9 mouse cellular contexts compared by ENCODE assay signal in genomic region chr17:90584666-90585195, GRCm38 (mm10).
DNase-seq lines count a peak whose midpoint lies in the region; ATAC-seq and TF ChIP-seq lines count a peak whose summit lies in the region.
"Had no signal": no experiment of that assay in that cellular context is flagged by ENCODE, and none has a peak within 500 bp of the region (broad histone marks: within the 10 kb centered on the region; RNA-seq: fewer than 3 reads in every experiment).

No protein-coding gene starts in this region.

- peak overlapping the region; percentile 25 for H3K4me3 ChIP-seq in heart, embryonic 13.5 days
- no peak overlapping the region for H3K4me3 ChIP-seq in kidney, postnatal 0 days (replicated peaks; ENCODE audit: low read depth, low read length)
- H3K4me3 ChIP-seq in lung, embryonic 15.5 days, result no peak overlapping the region

- ATAC-seq in activated CD4-positive, CD25-positive, alpha-beta regulatory T cell, adult 4 months, result peak; percentile 53
- no peak; the same call in 1 of the 2 replicates for ATAC-seq in heart, embryonic 13.5 days (ENCODE audit: extremely low read depth, insufficient number of reproducible peaks, low FRiP score, low TSS enrichment)
- peak; percentile 88 for ATAC-seq in kidney, postnatal 0 days (replicated peaks; ENCODE audit: low FRiP score, low read depth)
- ATAC-seq in lung, embryonic 15.5 days (ENCODE audit: borderline replicate concordance, extremely low read depth, low FRiP score, low TSS enrichment), result peak; percentile 79; the same call in 1 of the 2 replicates

- H3K36me3 ChIP-seq in heart, embryonic 13.5 days, result no peaks in the 10 kb centered on the region
- no peaks in the 10 kb centered on the region for H3K36me3 ChIP-seq in kidney, postnatal 0 days (ENCODE audit: insufficient read depth, low read length)
- no peaks in the 10 kb centered on the region for H3K36me3 ChIP-seq in lung, embryonic 15.5 days

- H3K9me3 ChIP-seq in heart, embryonic 13.5 days, result no peaks in the 10 kb centered on the region
- no peaks in the 10 kb centered on the region for H3K9me3 ChIP-seq in kidney, postnatal 0 days (replicated peaks; ENCODE audit: low read length)
- H3K9me3 ChIP-seq in lung, embryonic 15.5 days, result no peaks in the 10 kb centered on the region

- H3K4me2 ChIP-seq in heart, embryonic 13.5 days, result peak overlapping the region; percentile 56
- H3K4me2 ChIP-seq in kidney, postnatal 0 days (ENCODE audit: low read length), result peak overlapping the region; percentile 28; the same call in 1 of the 2 replicates
- H3K4me2 ChIP-seq in lung, embryonic 15.5 days, result peak overlapping the region; percentile 32

- H3K9ac ChIP-seq in heart, embryonic 13.5 days, result no peak overlapping the region
- H3K9ac ChIP-seq in kidney, postnatal 0 days (ENCODE audit: low read depth, low read length), result no peak overlapping the region
- no peak overlapping the region for H3K9ac ChIP-seq in lung, embryonic 15.5 days

- peak; percentile 48 for DNase-seq in gastrocnemius, adult 18-20 months (ENCODE audit: low spot score)
- no peak for DNase-seq in gastrocnemius, postnatal 36 days
- DNase-seq in embryo, embryonic 10.5 days (ENCODE audit: low spot score), result peak; percentile 87
- DNase-seq in kidney, postnatal 0 days (ENCODE audit: low spot score), result peak; percentile 86
- DNase-seq in retina, postnatal 1 day, result peak; percentile 81

- H3K4me1 ChIP-seq in heart, embryonic 13.5 days, result no peaks in the 10 kb centered on the region
- no peaks in the 10 kb centered on the region for H3K4me1 ChIP-seq in kidney, postnatal 0 days (replicated peaks; ENCODE audit: insufficient read depth, low read length)
- no peaks in the 10 kb centered on the region for H3K4me1 ChIP-seq in lung, embryonic 15.5 days

- intact Hi-C loops in gastrocnemius, postnatal 36 days (cut with DNase I), result no loop called here

- H3K27ac ChIP-seq in heart, embryonic 13.5 days (replicated peaks), result no peak overlapping the region
- no peak overlapping the region for H3K27ac ChIP-seq in kidney, postnatal 0 days
- no peak overlapping the region for H3K27ac ChIP-seq in lung, embryonic 15.5 days
- H3K27ac ChIP-seq: macrophage had no signal

- whole genome bisulfite sequencing in heart, embryonic 13.5 days, result 32% methylated on average over 8 of the region's 8 CpGs
- 40% methylated on average over 8 of the region's 8 CpGs for WGBS in kidney, postnatal 0 days
- 28% methylated on average over 8 of the region's 8 CpGs for WGBS in lung, embryonic 15.5 days

- TF ChIP-seq CTCF in kidney, postnatal 0 days (IDR thresholded peaks at IDR 0.05; ENCODE audit: low read depth), result peak; percentile 95

- H3K27me3 ChIP-seq in heart, embryonic 13.5 days (replicated peaks), result no peaks in the 10 kb centered on the region
- no peaks in the 10 kb centered on the region for H3K27me3 ChIP-seq in kidney, postnatal 0 days (ENCODE audit: insufficient read depth, low read length)
- H3K27me3 ChIP-seq in lung, embryonic 15.5 days, result no peaks in the 10 kb centered on the region

Comparison
In these comparisons a context has a peak if more than half of its experiments do, and no peak if none do; other contexts are left out.
1. DNase-seq: peak in gastrocnemius, adult 18-20 months (single experiment), embryo, embryonic 10.5 days (single experiment), kidney, postnatal 0 days (single experiment) and retina, postnatal 1 day (single experiment); none in gastrocnemius, postnatal 36 days (0 of 2).
2. Peak in every context shown above with its lines, with median percentiles within 50 percentile points of each other: H3K4me2 ChIP-seq.